22 mouse cellular contexts compared by ENCODE assay signal in genomic region chr1:178895674-178896073, GRCm38 (mm10).
A peak's percentile ranks its signal among the peaks of the same experiment; 100 is the strongest.
DNase-seq lines count a peak whose midpoint lies in the region; ATAC-seq and TF ChIP-seq lines count a peak whose summit lies in the region.
"Had no signal": no experiment of that assay in that cellular context is flagged by ENCODE, and none has a peak within 500 bp of the region (broad histone marks: within the 10 kb centered on the region; RNA-seq: fewer than 3 reads in every experiment).

No protein-coding gene starts in this region.

- in situ Hi-C loops in Patski (cut with MboI; ENCODE audit: low pct_unique_long_range_greater_than_20kb), result no loop called here

- peak; percentile 10 for DNase-seq in adrenal gland, adult 2 months
- DNase-seq in adrenal gland, postnatal 4 days (ENCODE audit: low spot score in 2 of 2), result no peak
- no peak for DNase-seq in heart, adult 18-20 months
- no peak for DNase-seq in Patski (ENCODE audit: low read depth, low spot score)
- DNase-seq in right cerebral cortex, adult 2 months (ENCODE audit: low spot score in 2 of 2), result no peak
- DNase-seq: adrenal gland, postnatal 14 days; cerebellum, adult 11-12 months; cerebellum, adult 8-10 months; cerebellum, postnatal 25 days; forebrain, postnatal 0 days; gastrocnemius, postnatal 25 days; heart, postnatal 36 days; kidney, adult 11 months; kidney, adult 8-10 months had no signal

- 70% methylated on average over 4 of the region's 4 CpGs for WGBS in heart, embryonic 13.5 days

- no peak overlapping the region for H3K4me3 ChIP-seq in heart, embryonic 13.5 days
- H3K4me3 ChIP-seq: embryonic facial prominence, embryonic 15.5 days; heart, embryonic 12.5 days; hindbrain, embryonic 10.5 days; hindbrain, embryonic 13.5 days; intestine, embryonic 15.5 days had no signal

- H3K27me3 ChIP-seq in heart, embryonic 13.5 days (replicated peaks), result no peaks in the 10 kb centered on the region
- no peaks in the 10 kb centered on the region for H3K27me3 ChIP-seq in Patski
- H3K27me3 ChIP-seq: embryonic facial prominence, embryonic 15.5 days; heart, embryonic 12.5 days; hindbrain, embryonic 13.5 days; intestine, embryonic 15.5 days had no signal

- POLR2A ChIA-PET in Patski (lab: Charles Lee), result no interaction called here

- H3K4me2 ChIP-seq in heart, embryonic 13.5 days, result no peak overlapping the region
- H3K4me2 ChIP-seq: embryonic facial prominence, embryonic 15.5 days; heart, embryonic 12.5 days; hindbrain, embryonic 13.5 days; intestine, embryonic 15.5 days had no signal

- no peak for ATAC-seq in heart, embryonic 13.5 days (ENCODE audit: extremely low read depth, insufficient number of reproducible peaks, low FRiP score, low TSS enrichment)
- peak; percentile 71 for ATAC-seq in Patski
- ATAC-seq: forebrain, embryonic 14.5 days; forebrain, postnatal 0 days; hindbrain, embryonic 16.5 days; intestine, embryonic 15.5 days had no signal

- no peak for TF ChIP-seq CTCF in Patski (IDR thresholded peaks at IDR 0.05)

- CTCF ChIA-PET in Patski (lab: Charles Lee), result interaction anchor here (1.0 to 1.4 kb wide), 3 partner anchors 11 to 368 kb away, joined by 3 read pairs; no protein-coding TSS in a partner anchor

- peaks cover 26% of the 10 kb centered on the region for H3K36me3 ChIP-seq in heart, embryonic 13.5 days
- H3K36me3 ChIP-seq: embryonic facial prominence, embryonic 15.5 days; hindbrain, embryonic 10.5 days; hindbrain, embryonic 13.5 days; intestine, embryonic 15.5 days had no signal

- peaks cover 14% of the 10 kb centered on the region for H3K4me1 ChIP-seq in heart, embryonic 13.5 days
- H3K4me1 ChIP-seq: embryonic facial prominence, embryonic 15.5 days; hindbrain, embryonic 10.5 days; intestine, embryonic 15.5 days had no signal

- no peaks in the 10 kb centered on the region for H3K9me3 ChIP-seq in heart, embryonic 13.5 days
- H3K9me3 ChIP-seq: embryonic facial prominence, embryonic 15.5 days; heart, embryonic 12.5 days; hindbrain, embryonic 10.5 days; hindbrain, embryonic 13.5 days; intestine, embryonic 15.5 days had no signal

- H3K9ac ChIP-seq in heart, embryonic 13.5 days, result no peak overlapping the region
- H3K9ac ChIP-seq: embryonic facial prominence, embryonic 15.5 days; forebrain, postnatal 0 days; heart, embryonic 12.5 days; hindbrain, embryonic 13.5 days; intestine, embryonic 15.5 days had no signal

- peak overlapping the region; percentile 17 for H3K27ac ChIP-seq in heart, embryonic 13.5 days (replicated peaks)
- H3K27ac ChIP-seq: embryonic facial prominence, embryonic 15.5 days; hindbrain, embryonic 10.5 days; hindbrain, embryonic 13.5 days; intestine, embryonic 15.5 days had no signal
